Mouse (Mus musculus) embryo, embryonic 10.5 days (tissue): ENCODE measurements around the gene Jag1.

Source experiments
- DNase-seq: peaks from one replicate; pipeline ENCODE4 v3.0.0-alpha.2; 2015; ENCODE audit warnings: low spot score

The Jag1 gene

GRCm38 (mm10) chr2:137116025-137116674, at the start of gene Jag1:
Gene Jag1, minus strand, starts transcription at chr2:137116644.
- peak; percentile 81 for DNase-seq

GRCm38 (mm10) chr2:137156018-137156417, 39.6 kb upstream of the Jag1 start:
- no peak for DNase-seq

GRCm38 (mm10) chr2:137153825-137154224, 37.4 kb upstream of the Jag1 start:
- DNase-seq, result peak; percentile 19

- DNase-seq, result peak; percentile 20
Observed at GRCm38 (mm10) chr2:137153172-137153667, 36.8 kb upstream of the Jag1 start.

GRCm38 (mm10) chr2:137150953-137151352, 34.5 kb upstream of the Jag1 start:
- no peak for DNase-seq

- no peak for DNase-seq
Observed at GRCm38 (mm10) chr2:137146938-137147666, 30.7 kb upstream of the Jag1 start.

GRCm38 (mm10) chr2:137138063-137138462, 21.6 kb upstream of the Jag1 start:
- DNase-seq, result no peak

- no peak for DNase-seq
Observed at GRCm38 (mm10) chr2:137134035-137134434, 17.6 kb upstream of the Jag1 start.

- no peak for DNase-seq
Observed at GRCm38 (mm10) chr2:137124861-137125260, 8.4 kb upstream of the Jag1 start.

- peak; percentile 91 for DNase-seq
Observed at GRCm38 (mm10) chr2:137117321-137117690, 862 bp upstream of the Jag1 start.

- peak; percentile 100 for DNase-seq
Observed at GRCm38 (mm10) chr2:137116675-137117320, 354 bp upstream of the Jag1 start.

- peak; percentile 58 for DNase-seq
Observed at GRCm38 (mm10) chr2:137115241-137116024, 1.0 kb downstream of the Jag1 start.

GRCm38 (mm10) chr2:137114248-137115096, 2.0 kb downstream of the Jag1 start:
- DNase-seq, result peak; percentile 85

GRCm38 (mm10) chr2:137113288-137114061, 3.0 kb downstream of the Jag1 start:
- peak; percentile 59 for DNase-seq

- peak; percentile 68 for DNase-seq
Observed at GRCm38 (mm10) chr2:137110214-137110898, 6.1 kb downstream of the Jag1 start.

- DNase-seq, result peak; percentile 61
Observed at GRCm38 (mm10) chr2:137109321-137110213, 6.9 kb downstream of the Jag1 start.

GRCm38 (mm10) chr2:137107946-137108345, 8.5 kb downstream of the Jag1 start:
- DNase-seq, result no peak

- no peak for DNase-seq
Observed at GRCm38 (mm10) chr2:137107203-137107602, 9.2 kb downstream of the Jag1 start.

- DNase-seq, result peak; percentile 61
Observed at GRCm38 (mm10) chr2:137101074-137101473, 15.4 kb downstream of the Jag1 start.
